Mouse (Mus musculus) lung, adult 2 months (tissue): ENCODE measurements around the gene Alcam. TPM values are rescaled to one million over a fixed set of nuclear protein-coding genes. Genes with fewer than 3 reads are reported as not detected.

Experiments
- DNase-seq: peaks from one replicate; pipeline ENCODE4 v3.0.0; 2022
- H3K4me1 ChIP-seq: fragments of 200-500 bp; 2 replicates; pipeline ENCODE4 v1.6.1; 2011; ENCODE audit warnings: low read length; ENCODE audit not compliant: control insufficient read depth, insufficient read depth
- H3K4me3 ChIP-seq: fragments of 200-500 bp; replicated peaks from 2 replicates; pipeline ENCODE3; 2011; ENCODE audit warnings: low read depth, mild to moderate bottlenecking, control low read depth, low read length; ENCODE audit errors: extremely low read depth
- CTCF ChIP-seq: fragments of 200-500 bp; IDR thresholded peaks from 2 replicates; pipeline ENCODE4 v1.5.1; 2011; ENCODE audit warnings: mild to moderate bottlenecking, low read length, control low read depth; ENCODE audit not compliant: insufficient read depth
- POLR2A ChIP-seq: fragments of 200-500 bp; IDR thresholded peaks from 2 replicates; pipeline ENCODE4 v1.6.1; 2011; ENCODE audit warnings: low read depth, mild to moderate bottlenecking, control low read depth, low read length, borderline replicate concordance; ENCODE audit errors: extremely low read depth
- WGBS: fragments of 180-500 bp; shearing (Covaris S2); methylation state at CpG from one replicate; pipeline ENCODE4 v1.1.7; 2018; 5-methylcytosine and 5-hydroxymethylcytosine counted together
- polyA plus RNA-seq: library from polyadenylated mRNA; depleted of rRNA; stranded (reverse); fragments of >200 nt; gene quantifications from 2 replicates; pipeline ENCODE4 v1.2.3, GENCODE M21; 2012

Alcam gene
- polyA plus RNA-seq, 1 experiment: 82.2 TPM

DNA sequence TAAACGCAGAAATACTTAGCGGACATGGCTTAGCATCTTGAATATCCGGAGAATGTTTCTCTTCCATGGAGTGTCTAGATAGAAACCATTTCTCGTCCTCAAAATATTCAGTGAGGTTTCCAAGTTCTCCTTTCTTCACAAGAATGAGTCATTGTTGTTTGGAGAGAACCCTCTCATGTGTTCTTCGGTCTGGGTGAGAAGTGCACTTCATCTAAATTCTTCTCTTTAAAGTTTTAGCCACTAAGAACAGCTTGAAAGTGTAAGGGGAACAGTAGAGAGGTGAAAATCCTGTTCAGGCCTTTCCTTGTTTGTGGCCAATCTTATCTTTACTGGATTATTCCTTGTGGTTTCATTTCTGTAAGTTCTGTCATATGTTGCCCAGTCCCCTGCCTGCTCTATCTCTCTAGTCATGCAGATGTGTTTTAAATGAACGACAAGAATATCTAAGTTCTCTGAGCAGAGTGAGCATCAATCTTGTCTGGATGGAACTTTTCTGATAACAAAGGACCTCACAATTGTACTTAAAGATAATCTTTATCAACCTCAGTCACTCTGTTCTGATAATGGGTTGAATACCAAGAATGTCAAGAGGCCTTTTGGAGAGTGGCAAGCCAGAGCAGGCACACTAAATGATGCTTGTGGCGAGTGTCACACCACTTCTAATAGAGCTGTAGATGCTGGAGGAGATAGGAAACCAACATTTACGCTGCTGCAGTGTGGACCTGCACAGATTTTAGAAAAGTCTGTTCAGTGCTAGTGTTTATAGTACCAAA, 111.0 kb downstream of the Alcam start:
- H3K4me3 ChIP-seq: no peak overlapping the region
- no peak for DNase-seq
- H3K4me1 ChIP-seq: peaks cover 3% of the 10 kb centered on the region
- no peak for TF ChIP-seq CTCF
- WGBS: 43% methylated on average over 8 of the region's 8 CpGs

- H3K4me3 ChIP-seq: no peak overlapping the region
- TF ChIP-seq CTCF (no peak), POLR2A (no peak)
- no peak for DNase-seq
- WGBS: 59% methylated on average over 4 of the region's 4 CpGs
- peaks cover 12% of the 10 kb centered on the region for H3K4me1 ChIP-seq
Measured at GRCm38 (mm10) chr16:52334084-52334483, 119.8 kb downstream of the Alcam start.

- WGBS: 61% methylated on average over 5 of the region's 5 CpGs
- H3K4me1 ChIP-seq: peaks cover 12% of the 10 kb centered on the region
- TF ChIP-seq POLR2A: no peak
- TF ChIP-seq CTCF: no peak
- DNase-seq: no peak
- H3K4me3 ChIP-seq: no peak overlapping the region
Measured at GRCm38 (mm10) chr16:52333631-52334030, 120.2 kb downstream of the Alcam start.

- 83% methylated on average over 3 of the region's 3 CpGs for whole genome bisulfite sequencing
- no peak for DNase-seq
- Histone ChIP-seq H3K4me3 (no peak overlapping the region), H3K4me1 (peaks cover 12% of the 10 kb centered on the region)
- no peak for TF ChIP-seq CTCF
- no peak for TF ChIP-seq POLR2A
Measured at GRCm38 (mm10) chr16:52331341-52331830, 122.5 kb downstream of the Alcam start.

GRCm38 (mm10) chr16:52329420-52329819, 124.5 kb downstream of the Alcam start:
- Histone ChIP-seq H3K4me1 (peaks cover 9% of the 10 kb centered on the region), H3K4me3 (no peak overlapping the region)
- TF ChIP-seq POLR2A (no peak), CTCF (no peak)
- WGBS: 28% methylated on average over 2 of the region's 2 CpGs
- no peak for DNase-seq

DNA sequence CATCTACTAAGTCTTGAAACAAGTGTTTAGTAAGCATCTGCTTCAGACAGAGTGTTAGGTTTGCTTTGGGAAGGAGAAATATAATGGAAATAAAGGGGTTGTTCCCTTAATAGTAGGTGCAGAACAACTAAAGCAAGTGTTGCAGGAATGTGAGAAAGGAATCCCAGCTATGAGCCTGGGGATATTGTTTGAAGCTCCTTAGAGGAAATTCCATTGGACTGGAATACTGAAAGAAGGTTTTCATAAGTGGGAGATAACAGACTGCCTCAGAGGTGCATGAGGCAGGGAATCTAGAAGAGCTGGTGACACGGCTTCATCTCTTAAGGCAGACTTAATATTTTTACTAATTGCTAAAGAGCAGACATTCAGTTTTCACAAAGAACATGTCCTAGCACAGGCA, 134.6 kb downstream of the Alcam start:
- TF ChIP-seq CTCF (no peak), POLR2A (no peak)
- no peak overlapping the region for H3K4me3 ChIP-seq
- 58% methylated on average over 1 of the region's 1 CpGs for WGBS
- H3K4me1 ChIP-seq: no peaks in the 10 kb centered on the region
- DNase-seq: no peak

GRCm38 (mm10) chr16:52311073-52311472, 142.8 kb downstream of the Alcam start:
- Histone ChIP-seq H3K4me3 (no peak overlapping the region), H3K4me1 (no peaks in the 10 kb centered on the region)
- TF ChIP-seq CTCF: peak; percentile 75
- no peak for TF ChIP-seq POLR2A
- WGBS: 12% methylated on average over 9 of the region's 9 CpGs
- peak; percentile 70 for DNase-seq

- Histone ChIP-seq H3K4me1 (no peaks in the 10 kb centered on the region), H3K4me3 (no peak overlapping the region)
- DNase-seq: no peak
- TF ChIP-seq POLR2A (no peak), CTCF (no peak)
- WGBS: 85% methylated on average over 2 of the region's 2 CpGs
Measured at GRCm38 (mm10) chr16:52307016-52307415, 146.9 kb downstream of the Alcam start.

- Histone ChIP-seq H3K4me1 (no peaks in the 10 kb centered on the region; the same call in 1 of the 2 replicates), H3K4me3 (no peak overlapping the region)
- 71% methylated on average over 4 of the region's 4 CpGs for WGBS
- DNase-seq: no peak
- no peak for TF ChIP-seq POLR2A
- TF ChIP-seq CTCF: no peak
Measured at GRCm38 (mm10) chr16:52303532-52303902, 150.4 kb downstream of the Alcam start.
